Mouse (Mus musculus) right cerebral cortex, adult 2 months (tissue): Measurements from ENCODE around the gene Prdm8.

Source experiments
- DNase-seq, 2 experiments: peaks; one replicate each; pipeline ENCODE4 v3.0.0; 2021 to 2022; ENCODE audit warnings: low spot score in 2 of 2

Prdm8 gene

GRCm38 (mm10) chr5:98184281-98184910 lies 17.4 kb downstream of the Prdm8 start:
- peak in 1 of 2 experiments; percentile 35 for DNase-seq

GRCm38 (mm10) chr5:98184971-98185805 lies 18.2 kb downstream of the Prdm8 start:
- peak; percentile 72 to 75 for DNase-seq

GRCm38 (mm10) chr5:98185806-98186751 lies 19.1 kb downstream of the Prdm8 start:
- peak in 1 of 2 experiments; percentile 24 for DNase-seq

GRCm38 (mm10) chr5:98189181-98190180 lies 22.5 kb downstream of the Prdm8 start:
- no peak for DNase-seq

- DNase-seq, result no peak
Measured at GRCm38 (mm10) chr5:98192295-98192983, 25.4 kb downstream of the Prdm8 start.

- no peak for DNase-seq
Measured at GRCm38 (mm10) chr5:98194959-98195358, 28.0 kb downstream of the Prdm8 start.

GRCm38 (mm10) chr5:98198412-98199218 lies 31.6 kb downstream of the Prdm8 start:
- DNase-seq, result no peak

GRCm38 (mm10) chr5:98199219-98199552 lies 32.2 kb downstream of the Prdm8 start:
- no peak for DNase-seq

GRCm38 (mm10) chr5:98201606-98202005 lies 34.6 kb downstream of the Prdm8 start:
- no peak for DNase-seq

GRCm38 (mm10) chr5:98202996-98203395 lies 36.0 kb downstream of the Prdm8 start:
- DNase-seq, result no peak

- DNase-seq, result no peak
Measured at GRCm38 (mm10) chr5:98212501-98212900, 45.5 kb downstream of the Prdm8 start.

GRCm38 (mm10) chr5:98221956-98222355 lies 55.0 kb downstream of the Prdm8 start:
- DNase-seq, result no peak

GRCm38 (mm10) chr5:98226710-98227109 lies 59.7 kb downstream of the Prdm8 start:
- no peak for DNase-seq

- DNase-seq, result no peak
Measured at GRCm38 (mm10) chr5:98229456-98229855, 62.5 kb downstream of the Prdm8 start.

GRCm38 (mm10) chr5:98238466-98238865 lies 71.5 kb downstream of the Prdm8 start:
- DNase-seq, result no peak
